ENCODE assay signal across 3 mouse cellular contexts in genomic region chr7:113711356-113711755, GRCm38 (mm10). TPM values are rescaled to one million over a fixed set of nuclear protein-coding genes. Genes with fewer than 3 reads are reported as not detected.
"Had no signal": no experiment of that assay in that cellular context is flagged by ENCODE, and none has a peak within 500 bp of the region (broad histone marks: within the 10 kb centered on the region; RNA-seq: fewer than 3 reads in every experiment).

No protein-coding gene starts in this region.

RNA-seq across cellular contexts. Expression of gene Spon1, which starts 54.4 kb away (rescaled TPM):
- total RNA-seq: megakaryocyte progenitor cell, adult 5-6 weeks; monocyte, adult 5-6 weeks had no signal
- polyA plus RNA-seq: macrophage had no signal
